Mouse (Mus musculus) embryonic fibroblast, embryonic 13.5 days (primary cell): ENCODE data around the gene Hepacam.

ENCODE experiments used
- CTCF ChIP-seq: IDR thresholded peaks from 2 replicates; pipeline ENCODE4 v1.5.1; 2011; ENCODE audit warnings: mild to moderate bottlenecking, control low read depth, low read length, moderate library complexity, borderline replicate concordance; ENCODE audit not compliant: insufficient read depth
- POLR2A ChIP-seq: IDR thresholded peaks from 2 replicates; pipeline ENCODE4 v1.6.1; 2011; ENCODE audit warnings: low read depth, mild to moderate bottlenecking, control low read depth, low read length, moderate library complexity

DNA sequence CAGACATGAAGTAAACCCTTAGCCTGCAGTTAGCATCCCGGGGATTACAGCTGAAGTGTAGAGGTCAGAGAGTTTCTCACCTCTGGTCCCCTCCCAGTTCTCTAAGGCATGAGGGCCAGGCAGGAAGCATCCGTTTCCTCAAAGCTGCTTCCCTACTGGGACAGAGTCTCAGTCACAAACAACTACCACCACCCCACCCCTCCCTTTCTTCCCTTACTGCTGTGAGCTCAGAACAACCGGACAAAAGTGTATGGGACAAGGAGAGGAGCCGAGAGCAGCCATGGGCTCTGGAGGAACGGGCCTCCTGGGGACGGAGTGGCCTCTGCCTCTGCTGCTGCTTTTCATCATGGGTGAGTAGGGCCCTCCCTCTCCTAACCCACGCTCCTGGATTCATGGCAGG, 34.7 kb downstream of the Hepacam start, which contains the start of gene Robo4:
- TF ChIP-seq POLR2A (no peak), CTCF (no peak)
